Mouse (Mus musculus) lung, adult 18-20 months (tissue): Measurements from ENCODE around the gene Tuba3a.

Experiments used
- DNase-seq, 2 experiments: peaks; one replicate each; pipeline ENCODE4 v3.0.0; 2022; ENCODE audit warnings: mixed read lengths in 2 of 2

Tuba3a gene

DNA sequence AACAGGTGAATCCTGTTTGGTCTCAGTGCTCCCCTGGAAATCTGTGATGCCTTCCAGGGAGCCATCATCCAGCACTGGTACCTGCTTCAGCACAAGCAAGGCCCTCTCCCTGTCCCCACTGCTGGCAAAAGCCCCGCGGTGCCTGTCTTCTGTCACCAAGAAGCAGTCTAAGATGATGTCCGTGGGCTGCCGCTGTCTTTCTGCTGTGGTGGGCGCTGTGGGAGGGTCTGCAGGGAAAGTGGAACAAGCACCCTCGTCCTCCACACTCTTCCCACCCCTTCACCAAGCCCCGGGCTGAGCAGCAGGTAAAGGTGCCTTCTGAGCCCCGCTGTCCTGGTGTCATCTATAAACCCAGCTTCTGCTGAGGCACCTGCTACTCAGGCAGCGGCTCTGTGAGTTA, 55.3 kb downstream of the Tuba3a start:
- DNase-seq, result no peak
